Mouse (Mus musculus): Measurements from ENCODE around the gene Gm21992.

The Gm21992 gene

DNA sequence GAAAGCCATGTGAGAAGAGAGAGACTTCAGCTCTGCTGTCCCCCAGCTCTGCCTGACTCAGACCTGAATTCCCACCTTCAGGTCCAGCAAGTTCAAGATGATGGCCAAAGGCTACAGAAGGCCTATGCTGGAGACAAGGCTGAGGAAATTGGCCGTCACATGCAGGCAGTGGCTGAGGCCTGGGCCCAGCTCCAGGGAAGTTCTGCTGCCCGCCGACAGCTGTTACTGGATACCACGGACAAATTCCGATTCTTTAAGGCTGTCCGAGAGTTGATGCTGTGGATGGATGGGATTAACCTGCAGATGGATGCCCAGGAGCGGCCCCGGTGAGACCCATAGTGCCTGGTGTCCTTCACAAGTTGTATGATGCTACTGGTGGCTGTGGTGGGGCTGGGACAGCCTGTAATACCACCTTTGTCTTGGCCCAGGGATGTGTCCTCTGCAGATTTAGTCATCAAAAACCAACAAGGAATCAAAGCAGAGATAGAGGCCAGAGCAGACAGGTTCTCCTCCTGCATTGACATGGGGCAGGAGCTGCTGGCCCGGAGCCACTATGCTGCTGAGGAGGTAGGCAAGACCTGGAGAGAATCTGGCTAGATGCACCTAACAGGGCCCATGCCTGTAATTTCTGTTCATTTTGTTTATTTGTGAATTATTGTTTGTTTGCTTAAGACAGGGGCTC lies 63.6 kb downstream of the Gm21992 start:
- no peak for DNase-seq

DNA sequence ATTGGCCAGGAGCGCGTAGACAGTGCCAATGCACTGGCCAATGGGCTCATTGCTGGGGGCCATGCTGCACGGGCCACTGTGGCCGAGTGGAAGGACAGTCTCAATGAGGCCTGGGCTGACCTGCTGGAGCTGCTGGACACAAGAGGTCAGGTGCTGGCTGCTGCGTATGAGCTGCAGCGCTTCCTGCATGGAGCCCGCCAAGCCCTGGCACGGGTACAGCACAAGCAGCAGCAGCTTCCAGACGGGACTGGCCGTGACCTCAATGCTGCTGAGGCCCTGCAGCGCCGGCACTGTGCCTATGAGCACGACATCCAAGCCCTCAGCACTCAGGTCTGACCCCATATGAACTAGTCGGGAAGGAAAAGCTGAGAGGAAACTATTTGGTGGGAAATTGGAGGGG lies 64.8 kb downstream of the Gm21992 start:
- no peak for DNase-seq

DNA sequence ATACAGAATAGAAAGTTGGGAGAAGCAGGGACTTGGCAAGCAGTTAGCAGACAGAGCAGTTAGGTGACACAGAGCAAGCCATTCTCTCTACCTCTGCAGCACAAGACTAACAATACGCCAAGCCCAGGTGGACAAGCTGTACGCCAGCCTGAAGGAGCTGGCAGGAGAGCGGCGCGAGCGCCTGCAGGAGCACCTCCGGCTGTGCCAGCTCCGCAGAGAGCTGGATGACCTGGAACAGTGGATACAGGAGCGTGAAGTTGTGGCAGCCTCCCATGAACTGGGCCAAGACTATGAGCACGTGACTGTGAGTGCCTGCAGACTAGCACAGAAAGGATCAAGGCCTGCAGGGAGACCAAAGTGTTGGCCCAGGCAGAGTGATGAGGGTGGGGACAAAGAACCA lies 65.7 kb downstream of the Gm21992 start:
- DNase-seq: no peak

DNA sequence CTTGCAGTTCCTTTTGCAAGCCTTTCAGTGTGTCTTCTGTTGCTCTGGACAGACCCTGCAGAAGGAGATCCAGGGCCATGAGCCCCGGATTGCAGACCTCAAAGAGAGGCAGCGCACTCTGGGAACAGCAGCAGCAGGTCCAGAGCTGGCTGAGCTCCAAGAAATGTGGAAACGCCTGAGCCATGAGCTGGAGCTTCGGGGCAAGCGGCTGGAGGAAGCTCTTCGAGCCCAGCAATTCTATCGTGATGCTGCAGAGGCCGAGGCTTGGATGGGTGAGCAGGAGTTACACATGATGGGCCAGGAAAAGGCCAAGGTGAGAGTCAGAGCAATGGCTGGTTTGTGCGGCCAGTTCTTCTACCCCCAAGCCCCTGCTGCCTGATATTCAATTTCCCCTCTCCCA lies 66.4 kb downstream of the Gm21992 start:
- DNase-seq: no peak

DNA sequence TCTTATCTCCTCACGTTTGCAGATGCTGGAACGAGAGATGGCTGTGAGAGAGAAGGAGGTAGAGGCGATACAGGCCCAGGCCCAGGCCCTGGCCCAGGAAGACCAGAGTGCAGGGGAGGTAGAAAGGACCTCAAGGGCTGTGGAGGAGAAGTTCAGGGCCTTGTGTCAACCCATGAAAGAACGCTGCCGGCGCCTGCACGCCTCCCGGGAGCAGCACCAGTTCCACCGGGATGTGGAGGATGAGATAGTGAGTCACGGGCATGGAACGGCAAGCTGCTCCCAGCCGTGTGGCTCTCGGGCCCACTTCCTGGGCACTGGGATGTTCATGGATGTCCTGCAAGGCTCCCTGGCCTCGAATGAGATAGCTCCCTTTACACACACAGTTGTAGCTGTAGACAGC lies 67.4 kb downstream of the Gm21992 start:
- no peak for DNase-seq

DNA sequence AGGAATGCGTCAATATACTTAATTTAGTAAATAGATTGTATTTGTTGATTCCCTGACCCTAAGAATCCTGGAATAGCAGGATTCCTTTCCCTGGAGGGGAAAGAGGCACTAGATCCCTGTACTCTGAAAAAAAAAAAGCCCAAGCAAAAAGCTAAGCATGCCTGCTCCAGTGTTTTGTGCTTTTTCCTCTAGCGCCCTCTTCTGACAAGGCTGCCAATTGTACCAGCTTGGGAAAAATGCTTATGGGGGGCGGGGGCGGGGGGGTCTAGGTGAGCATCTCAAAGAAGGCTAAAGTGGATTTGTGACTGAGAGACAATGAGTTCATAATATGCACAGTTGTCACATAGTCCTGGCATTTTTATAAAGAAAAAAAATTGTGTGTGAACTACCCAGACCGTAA lies 67.9 kb downstream of the Gm21992 start:
- no peak for DNase-seq

DNA sequence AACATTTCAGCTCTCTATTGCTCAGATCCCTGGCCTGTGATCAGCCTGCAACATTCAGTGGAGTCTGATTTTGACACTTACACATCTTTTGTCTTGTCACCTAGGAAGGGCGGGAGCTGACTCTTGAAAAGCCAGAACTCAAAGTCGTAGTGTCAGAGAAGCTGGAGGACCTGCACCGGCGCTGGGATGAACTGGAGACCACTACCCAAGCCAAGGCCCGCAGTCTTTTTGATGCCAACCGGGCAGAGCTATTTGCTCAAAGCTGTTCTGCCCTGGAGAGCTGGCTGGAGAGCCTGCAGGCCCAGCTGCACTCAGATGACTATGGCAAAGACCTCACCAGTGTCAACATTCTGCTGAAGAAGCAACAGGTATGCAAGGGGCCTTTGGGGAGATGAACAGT lies 69.2 kb downstream of the Gm21992 start:
- DNase-seq: no peak

DNA sequence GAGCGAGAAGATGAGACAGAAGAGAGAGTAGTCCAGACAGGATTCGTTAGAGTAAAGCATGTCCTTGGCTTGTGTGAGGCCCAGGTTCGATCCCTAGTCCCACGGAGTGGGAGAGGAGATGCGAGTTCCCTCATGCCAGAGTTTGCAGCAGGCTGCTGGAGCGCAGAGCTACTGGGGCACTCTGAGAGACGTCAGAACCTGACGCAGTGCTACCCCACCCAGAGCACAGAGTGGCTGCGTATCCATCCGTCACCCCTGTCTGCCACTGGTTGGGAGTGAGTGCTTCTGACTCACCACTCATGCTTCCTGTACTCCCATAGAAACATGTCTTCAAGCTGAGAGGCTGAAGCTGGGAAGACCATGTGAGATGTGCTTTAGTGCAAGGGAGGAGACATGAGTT lies 69.9 kb downstream of the Gm21992 start:
- DNase-seq: no peak

DNA sequence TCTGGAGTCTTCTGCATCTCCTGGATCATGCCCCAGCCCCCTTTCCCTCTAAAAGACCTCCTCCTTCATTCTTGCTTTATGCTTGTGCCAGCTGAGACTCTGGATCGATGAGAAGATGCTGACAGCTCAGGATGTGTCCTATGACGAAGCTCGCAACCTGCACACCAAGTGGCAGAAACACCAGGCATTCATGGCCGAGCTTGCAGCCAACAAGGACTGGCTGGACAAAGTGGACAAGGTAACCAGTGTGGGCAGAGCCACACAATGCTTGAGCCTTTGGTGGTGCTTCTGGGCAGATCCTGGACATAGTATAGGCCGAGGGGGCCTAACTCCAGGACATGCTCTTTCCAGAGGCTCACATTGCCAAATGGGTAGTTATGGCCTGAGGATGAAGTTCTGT lies 71.7 kb downstream of the Gm21992 start:
- DNase-seq: no peak

DNA sequence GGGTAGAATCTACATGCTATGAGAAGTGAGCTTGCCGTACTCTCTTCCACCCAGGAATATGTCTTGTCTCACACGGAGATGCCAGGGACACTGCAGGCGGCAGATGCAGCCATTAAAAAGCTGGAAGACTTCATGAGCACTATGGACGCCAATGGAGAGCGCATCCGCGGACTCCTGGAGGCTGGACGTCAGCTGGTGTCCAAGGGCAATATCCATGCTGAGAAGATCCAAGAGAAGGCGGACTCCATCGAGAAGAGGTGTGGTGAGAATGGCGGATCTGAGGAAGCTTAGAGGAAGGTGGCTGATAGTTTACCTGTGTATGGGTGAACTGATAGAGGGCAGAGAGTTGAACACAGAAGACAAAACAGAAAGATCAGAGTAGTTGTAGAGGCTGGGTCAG lies 72.4 kb downstream of the Gm21992 start:
- DNase-seq: no peak

DNA sequence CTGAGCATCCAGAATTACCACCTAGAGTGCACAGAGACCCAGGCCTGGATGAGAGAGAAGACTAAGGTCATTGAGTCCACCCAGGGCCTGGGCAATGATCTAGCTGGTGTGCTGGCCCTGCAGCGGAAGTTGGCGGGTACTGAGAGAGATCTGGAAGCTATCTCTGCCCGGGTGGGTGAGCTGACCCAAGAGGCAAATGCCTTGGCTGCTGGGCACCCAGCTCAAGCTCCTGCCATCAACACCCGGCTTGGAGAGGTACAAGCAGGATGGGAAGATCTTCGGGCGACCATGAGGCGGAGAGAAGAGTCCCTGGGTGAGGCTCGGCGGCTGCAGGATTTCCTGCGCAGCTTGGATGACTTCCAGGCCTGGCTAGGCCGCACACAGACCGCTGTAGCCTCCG lies 73.5 kb downstream of the Gm21992 start:
- DNase-seq: no peak

DNA sequence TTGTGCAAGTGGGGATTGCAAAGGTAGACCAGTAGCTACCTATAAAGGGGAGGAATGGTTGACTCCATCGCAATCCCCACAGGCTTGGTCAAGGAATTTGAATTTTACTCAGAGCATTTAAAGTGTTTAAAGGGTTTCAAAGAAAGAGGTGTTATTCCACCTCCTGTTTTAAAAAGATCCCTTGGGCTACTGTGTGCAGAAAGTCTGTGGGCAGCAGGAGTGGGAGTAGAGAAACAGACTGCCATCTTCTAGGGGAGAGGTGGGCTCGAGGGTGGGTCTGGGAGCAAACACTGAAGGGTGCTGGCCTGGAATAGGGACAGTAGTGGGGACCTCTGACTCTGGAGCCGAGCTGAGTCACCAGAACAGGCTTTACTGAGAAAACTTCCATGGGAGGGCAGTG lies 78.4 kb downstream of the Gm21992 start:
- DNase-seq: no peak

DNA sequence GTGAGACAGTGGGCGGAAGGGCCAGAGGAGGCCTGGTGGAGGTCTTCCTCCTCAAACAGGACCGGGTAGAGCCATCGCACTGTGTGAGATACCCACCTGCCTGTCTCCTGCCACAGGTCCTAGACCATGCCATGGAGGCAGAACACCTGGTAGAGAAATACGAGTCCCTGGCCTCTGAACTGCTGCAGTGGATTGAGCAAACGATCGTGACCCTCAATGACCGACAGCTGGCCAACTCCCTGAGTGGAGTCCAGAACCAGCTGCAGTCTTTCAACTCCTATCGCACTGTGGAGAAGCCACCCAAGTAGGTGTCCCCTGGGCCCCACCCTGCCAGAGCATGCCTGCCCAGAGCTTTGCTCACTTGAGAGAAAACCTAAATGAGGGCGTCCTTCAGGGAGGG lies 82.2 kb downstream of the Gm21992 start:
- no peak for DNase-seq

DNA sequence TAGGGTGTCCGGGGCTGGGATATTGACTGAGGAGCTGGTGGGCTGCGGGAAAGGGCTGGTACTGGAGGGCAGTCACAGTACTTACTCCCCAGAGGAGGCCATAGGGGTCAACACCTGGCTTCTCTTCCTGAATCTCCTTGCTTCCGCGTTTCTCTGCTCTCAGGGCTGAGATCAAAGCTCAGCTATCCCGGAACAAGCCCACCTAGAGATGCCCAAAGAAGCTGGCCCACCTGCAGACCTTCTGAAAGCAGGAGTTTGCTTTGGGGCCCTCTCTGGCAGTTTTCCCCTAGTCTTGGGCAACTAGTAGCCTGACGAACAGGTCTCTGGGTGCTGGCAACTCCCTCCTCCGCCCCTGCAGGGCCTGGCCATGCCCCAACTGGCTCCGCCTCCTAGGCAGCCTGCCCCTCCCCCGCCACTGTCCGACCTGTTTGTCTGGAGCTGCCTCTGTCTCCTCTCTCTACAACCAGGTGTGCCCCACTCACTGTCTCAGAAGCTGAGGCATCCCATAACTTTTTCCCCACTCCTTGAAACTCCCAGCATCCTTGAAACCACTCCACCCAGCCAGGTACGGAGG lies 90.7 kb downstream of the Gm21992 start:
- DNase-seq: no peak

DNA sequence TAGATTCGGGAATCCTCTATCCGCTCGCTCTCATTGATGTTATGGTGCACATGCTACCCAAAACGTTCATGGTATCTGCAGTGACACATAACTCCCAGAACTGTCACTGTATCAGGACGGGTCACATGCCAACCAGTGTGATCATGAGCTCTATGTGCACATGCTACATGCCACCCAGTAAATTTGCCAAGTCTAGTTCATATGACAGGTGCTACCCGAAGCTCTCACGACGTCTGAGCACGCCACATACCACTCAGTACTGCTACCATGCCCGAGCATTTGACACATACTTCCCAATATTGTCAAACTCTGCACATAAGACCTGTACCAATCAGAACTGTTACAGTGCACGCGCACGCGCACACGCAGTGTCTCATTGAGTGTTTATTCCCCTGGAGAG lies 91.3 kb downstream of the Gm21992 start:
- DNase-seq: no peak

DNA sequence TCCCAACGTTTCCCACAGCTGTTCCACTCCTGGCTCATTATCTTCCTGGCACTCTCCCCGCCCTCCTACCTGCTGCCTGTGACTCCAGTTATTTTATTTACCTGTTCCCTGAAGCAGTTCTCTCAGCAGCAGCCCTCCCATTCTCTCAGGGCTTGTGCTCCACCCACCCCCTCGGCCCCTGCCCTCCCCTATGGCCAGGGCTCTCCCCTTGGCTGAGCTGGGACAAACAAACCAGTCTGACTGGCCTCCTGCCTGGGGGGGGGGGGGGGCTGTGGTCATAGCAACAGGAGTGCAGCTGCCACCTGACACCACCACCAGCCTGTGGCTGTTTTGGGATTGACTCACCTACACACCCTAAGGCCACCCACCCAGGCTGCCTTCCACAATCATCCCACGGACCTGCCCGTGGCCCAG lies 92.1 kb downstream of the Gm21992 start:
- DNase-seq: no peak

DNA sequence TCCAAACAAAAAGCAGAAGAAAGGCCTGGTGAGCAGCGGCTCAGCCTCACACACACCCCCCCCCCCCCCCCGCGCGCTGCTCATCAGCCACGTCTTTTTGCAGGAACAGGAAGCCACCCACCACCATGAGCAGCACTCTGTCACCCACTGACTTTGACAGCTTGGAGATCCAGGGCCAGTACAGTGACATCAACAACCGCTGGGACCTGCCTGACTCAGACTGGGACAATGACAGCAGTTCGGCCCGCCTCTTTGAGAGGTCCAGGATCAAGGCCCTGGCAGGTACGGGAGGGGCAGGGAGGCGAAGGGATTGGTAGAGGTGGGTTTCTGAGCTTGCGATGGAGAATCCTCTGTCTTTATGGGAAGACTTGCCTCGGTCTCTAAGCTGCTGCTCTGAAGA lies 92.7 kb downstream of the Gm21992 start:
- no peak for DNase-seq

DNA sequence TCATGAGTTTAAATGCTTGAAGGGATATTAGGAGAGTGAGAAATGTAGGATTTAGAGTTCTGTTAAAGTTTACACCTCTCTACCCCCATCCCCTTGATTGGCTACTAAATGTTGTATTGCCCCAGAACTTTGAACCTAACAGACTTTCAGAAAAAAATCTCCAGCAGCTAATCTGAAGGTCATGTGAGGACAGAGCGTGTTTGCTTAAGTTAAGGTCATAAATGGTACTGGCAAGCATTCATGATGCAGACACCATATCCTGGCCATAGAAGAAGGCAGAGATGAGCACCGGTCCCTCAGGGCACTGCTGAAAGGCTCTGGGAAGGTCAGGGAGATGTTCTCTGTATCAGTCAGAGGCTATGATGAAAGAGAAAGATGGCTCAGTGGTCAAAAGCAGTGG lies 94.1 kb downstream of the Gm21992 start:
- no peak for DNase-seq

DNA sequence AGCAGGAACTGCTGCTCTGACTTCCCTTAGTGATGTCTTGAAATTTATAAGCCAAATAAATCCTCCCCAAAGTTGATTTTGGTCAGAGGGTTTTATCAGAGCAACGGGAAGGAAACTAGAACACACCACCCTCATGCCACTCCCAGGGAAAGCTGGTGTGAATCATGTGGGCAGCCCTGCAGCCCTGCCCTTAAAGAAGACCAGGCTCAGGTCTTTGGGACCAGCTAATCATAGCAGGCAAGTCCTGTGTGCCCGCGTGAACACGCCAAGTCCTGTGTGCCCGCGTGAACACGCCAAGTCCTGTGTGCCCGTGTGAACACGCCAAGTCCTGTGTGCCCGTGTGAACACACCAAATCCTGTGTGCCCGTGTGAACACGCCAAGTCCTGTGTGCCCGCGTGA lies 94.7 kb downstream of the Gm21992 start:
- no peak for DNase-seq

DNA sequence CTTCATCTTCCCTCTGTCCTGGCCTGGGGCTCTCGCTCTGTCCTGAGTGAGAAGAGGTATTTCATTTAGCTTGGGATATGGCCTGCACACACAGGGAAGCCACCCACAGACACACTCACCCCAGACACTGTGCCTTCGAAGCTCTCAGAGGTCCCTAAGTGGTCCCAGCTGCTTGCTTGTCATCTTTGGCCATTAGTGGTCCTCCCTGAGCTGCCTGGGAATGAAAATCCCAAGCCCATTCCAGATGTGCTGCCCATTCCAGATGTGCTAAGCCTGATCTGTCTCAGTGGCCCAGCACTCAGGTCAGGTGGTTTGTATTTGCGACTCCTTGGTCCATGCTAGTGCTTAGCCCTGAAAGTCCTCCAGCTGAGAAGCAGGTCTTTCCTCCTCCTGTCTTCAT lies 97.5 kb downstream of the Gm21992 start:
- no peak for DNase-seq

DNA sequence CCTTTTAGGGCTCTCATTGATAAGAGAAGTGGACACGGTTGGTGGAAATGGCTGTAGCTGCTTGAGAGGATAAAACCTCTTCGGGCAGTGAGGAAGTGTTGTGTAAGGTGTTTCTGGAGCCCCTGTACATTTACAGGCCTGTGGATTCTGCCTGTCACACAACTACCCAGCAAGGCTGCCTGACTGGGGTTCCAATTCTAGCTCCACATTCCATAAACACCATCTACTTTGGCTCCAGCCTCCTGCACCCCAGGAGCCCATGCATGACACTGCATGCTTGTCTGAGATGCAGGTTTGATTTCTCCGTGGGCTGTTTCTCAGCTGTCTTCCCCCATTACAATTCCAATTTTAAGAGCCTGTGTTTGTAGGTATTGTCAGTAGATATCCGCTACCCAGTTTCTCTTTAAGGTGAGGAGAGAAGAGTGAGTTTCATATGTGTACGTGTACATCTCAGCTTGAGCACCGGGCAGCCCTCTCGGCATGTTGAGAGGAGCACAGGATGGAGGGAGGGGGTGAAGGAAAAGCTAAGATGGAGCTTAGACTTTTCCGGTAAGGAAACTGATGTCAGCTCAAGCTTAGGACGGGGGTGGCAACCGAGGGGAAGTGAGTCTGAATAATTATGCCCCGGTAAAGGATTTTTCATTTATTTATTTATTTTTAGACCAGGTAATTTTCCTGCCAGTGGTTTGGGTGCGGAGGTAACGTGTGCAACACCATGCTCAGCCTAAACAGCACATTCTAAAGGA lies 98.5 kb downstream of the Gm21992 start:
- no peak for DNase-seq

DNA sequence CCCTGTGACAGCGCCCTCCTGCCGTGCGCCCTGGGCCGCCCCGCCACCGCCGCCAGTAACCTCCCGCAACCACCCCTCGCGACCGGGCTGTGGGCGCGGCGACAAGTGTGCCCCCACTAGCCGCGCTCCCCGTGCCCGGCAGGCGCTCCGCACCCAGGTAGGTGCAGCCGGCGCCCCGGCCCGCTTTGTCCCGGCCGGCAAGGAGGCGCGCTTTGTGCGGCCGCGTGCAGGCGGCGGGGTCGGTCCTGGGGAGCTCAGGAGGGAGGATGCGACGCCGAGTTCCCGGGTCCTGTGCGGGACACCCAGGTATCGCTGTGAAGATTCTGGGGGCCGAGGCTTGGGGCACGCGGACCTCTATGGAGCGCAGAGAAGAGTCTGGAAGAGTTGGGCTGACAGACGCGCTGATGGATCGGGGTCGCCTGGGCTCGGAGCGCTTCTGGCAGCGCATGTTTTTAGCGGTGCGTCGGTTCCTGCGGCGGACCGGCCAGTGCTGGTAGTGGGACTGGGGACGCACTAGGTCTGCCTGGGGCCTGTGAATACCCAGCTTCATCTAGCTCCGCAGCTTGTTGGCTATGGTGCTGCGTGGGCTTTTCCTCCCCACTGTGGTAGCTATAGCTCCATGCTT lies 99.1 kb downstream of the Gm21992 start:
- no peak for DNase-seq

DNA sequence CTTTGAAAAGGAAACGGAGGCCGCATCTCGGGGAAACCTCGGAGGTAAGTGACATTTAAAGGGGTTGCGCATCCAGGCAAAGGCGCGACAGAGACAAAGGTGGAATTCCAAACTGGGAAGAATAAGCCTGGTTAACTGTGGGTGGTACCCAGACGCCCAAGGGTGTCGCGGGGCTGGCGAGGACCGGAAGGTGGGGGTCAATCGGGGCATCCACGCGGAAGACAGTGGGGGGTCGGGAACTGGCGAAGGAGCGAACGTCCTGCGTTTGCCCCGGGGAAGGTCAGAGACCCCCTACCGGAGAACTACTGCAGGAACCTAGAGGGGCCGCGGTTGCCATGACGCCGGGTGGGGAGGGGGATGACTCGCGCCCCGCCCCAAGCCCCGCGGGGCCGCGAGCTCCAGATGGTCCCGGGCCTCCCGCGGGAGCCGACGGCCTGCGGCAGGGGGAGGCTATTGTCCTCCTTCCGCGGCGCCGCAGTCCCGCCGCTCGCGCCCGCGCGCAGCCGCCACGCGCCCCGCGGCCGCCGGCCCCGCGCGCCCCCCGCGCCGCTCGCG lies 99.7 kb downstream of the Gm21992 start:
- DNase-seq: no peak

DNA sequence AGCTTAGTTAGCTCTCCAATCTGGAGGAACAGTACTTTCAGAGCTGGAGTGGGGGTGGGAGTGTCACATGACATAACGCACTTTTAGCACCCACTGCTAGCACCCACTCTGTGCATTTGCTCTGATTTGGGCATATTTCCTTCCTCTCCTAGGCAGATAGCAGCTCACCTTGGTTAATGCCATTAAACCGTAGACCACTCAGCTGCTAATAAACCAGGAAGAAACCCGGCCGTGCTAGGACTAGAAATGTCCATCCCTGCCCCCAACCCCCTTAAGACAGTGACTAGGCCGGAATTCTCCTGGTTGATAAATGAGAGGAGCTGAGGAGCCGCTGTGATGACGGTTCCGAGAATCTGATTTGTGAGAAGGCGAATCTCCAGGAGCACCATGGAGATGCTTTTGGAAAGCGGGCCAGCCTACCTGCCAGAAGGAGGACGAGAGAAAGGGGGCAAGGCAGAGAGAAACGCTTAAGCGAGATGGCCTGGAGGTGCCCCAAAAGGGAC lies 100.3 kb downstream of the Gm21992 start, which contains the start of gene Sptbn2:
Gene Sptbn2, plus strand, starts transcription at position 70 of the 503 bp plus-strand sequence.
- no peak for DNase-seq
